Mouse (Mus musculus) small intestine, adult 2 months (tissue): ENCODE measurements around the gene Bcl7c.

Source experiments
- CTCF ChIP-seq: fragments of 200-500 bp; IDR thresholded peaks from 2 replicates; pipeline ENCODE4 v1.5.1; 2012; ENCODE audit warnings: low read depth, mild to moderate bottlenecking, control low read depth, inconsistent platforms, low read length, moderate library complexity, mixed read lengths; ENCODE audit not compliant: insufficient replicate concordance, insufficient read length; ENCODE audit errors: extremely low read depth
- POLR2A ChIP-seq: fragments of 200-500 bp; IDR thresholded peaks from 2 replicates; pipeline ENCODE4 v1.6.1; 2012; ENCODE audit warnings: low read depth, mild to moderate bottlenecking, control low read depth, inconsistent platforms, low read length, moderate library complexity

DNA sequence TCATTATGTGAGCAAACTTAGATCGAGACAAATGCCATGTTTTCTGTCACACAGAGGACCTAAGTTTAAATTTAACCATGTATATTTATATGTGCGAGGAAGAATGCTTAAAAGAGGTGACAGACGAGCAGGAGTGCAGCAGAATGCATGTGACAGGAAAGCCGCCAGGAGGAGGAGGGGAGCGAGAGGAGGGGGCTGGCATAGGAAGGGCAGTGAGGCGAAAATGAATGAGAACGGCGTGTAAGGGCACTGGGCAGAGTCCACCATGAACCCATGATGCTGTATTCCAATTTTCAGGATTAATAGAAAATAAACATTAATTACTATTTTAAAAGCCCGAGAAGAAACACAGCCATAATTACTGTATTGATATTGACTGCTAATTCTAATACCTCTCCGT is 54.4 kb downstream of the Bcl7c start:
- TF ChIP-seq CTCF (no peak), POLR2A (no peak)
